Mouse (Mus musculus): ENCODE results near the gene Krt32.

- TF ChIP-seq POLR2A (IDR thresholded peaks at IDR 0.05; ENCODE audit: insufficient read length, low read depth) = no peak
- TF ChIP-seq MAX (IDR thresholded peaks at IDR 0.05; ENCODE audit: low read depth) = no peak
- TF ChIP-seq E2F4 (IDR thresholded peaks at IDR 0.05; ENCODE audit: insufficient read depth) = no peak
- TF ChIP-seq CEBPB (IDR thresholded peaks at IDR 0.05; ENCODE audit: insufficient read depth, poor library complexity, severe bottlenecking) = no peak
- no peak for TF ChIP-seq TCF12 (IDR thresholded peaks at IDR 0.05; ENCODE audit: insufficient read depth, poor library complexity, severe bottlenecking)
- no peak for TF ChIP-seq POLR2AphosphoS2 (IDR thresholded peaks at IDR 0.05; ENCODE audit: insufficient read length, low read depth)
- TF ChIP-seq MYOG (IDR thresholded peaks at IDR 0.05; ENCODE audit: control insufficient read depth in 1 of 3, insufficient read depth in 1 of 3, insufficient read length in 2 of 3, low read depth in 2 of 3) = no peak
- no peak for TF ChIP-seq USF1 (IDR thresholded peaks at IDR 0.05; ENCODE audit: low read depth)
- no peak for TF ChIP-seq SRF (IDR thresholded peaks at IDR 0.05; ENCODE audit: control insufficient read depth, insufficient read length, low read depth)
- TF ChIP-seq MYOD1 (IDR thresholded peaks at IDR 0.05; ENCODE audit: control insufficient read depth in 1 of 3, insufficient read length in 2 of 3, low read depth in 2 of 3) = no peak
- no peak for TF ChIP-seq REST (IDR thresholded peaks at IDR 0.05; ENCODE audit: insufficient read depth, insufficient read length)
Observed at GRCm38 (mm10) chr11:100073873-100074272, 14.2 kb downstream of the Krt32 start.

All from myocyte (in vitro differentiated cells).